Mouse (Mus musculus) forebrain, postnatal 0 days (tissue): ENCODE measurements at regions not wholly inside any gene's neighbourhood (a gene's known extent, or its start where the extent isn't known, plus 50 kb on each side); places are given as distances from the start of the nearest gene placed in this dataset.
A peak's percentile ranks its signal among the peaks of the same experiment; 100 is the strongest.
"Not testable (repeated sequence)": the region's sequence is repeated elsewhere in the genome, so short reads cannot be mapped to it uniquely, and the experiment has no call there.

Experiments
- ATAC-seq: fragments of 200-750 bp; cut with Nextera tagmentation; 2 replicates; pipeline ENCODE4 v1.8.0; 2017; ENCODE audit warnings: mild to moderate bottlenecking, moderate library complexity
- DNase-seq: peaks from one replicate; pipeline ENCODE4 v3.0.0-alpha.2; 2015
- H3K27ac ChIP-seq: fragments of 300-500 bp; sonication (generic); 2 replicates; pipeline ENCODE4 v1.5.1; 2014; ENCODE audit warnings: low read depth, mild to moderate bottlenecking, antibody characterized with exemption, low read length, moderate library complexity, mixed read lengths
- H3K27me3 ChIP-seq: fragments of 300-500 bp; sonication (generic); 2 replicates; pipeline ENCODE4 v1.6.1; 2014; ENCODE audit warnings: mild to moderate bottlenecking, low read length, mixed read lengths; ENCODE audit not compliant: insufficient read depth
- H3K36me3 ChIP-seq: fragments of 300-500 bp; sonication (generic); 2 replicates; pipeline ENCODE4 v1.6.1; 2014; ENCODE audit warnings: mild to moderate bottlenecking, moderate library complexity; ENCODE audit not compliant: insufficient read depth
- H3K4me1 ChIP-seq: fragments of 300-500 bp; sonication (generic); 2 replicates; pipeline ENCODE4 v1.6.1; 2014; ENCODE audit warnings: antibody characterized with exemption; ENCODE audit not compliant: insufficient read depth
- H3K4me2 ChIP-seq: fragments of 300-500 bp; sonication (generic); 2 replicates; pipeline ENCODE4 v1.6.1; 2014; ENCODE audit warnings: low read depth, mild to moderate bottlenecking, moderate library complexity
- H3K4me3 ChIP-seq: fragments of 300-500 bp; sonication (generic); 2 replicates; pipeline ENCODE4 v1.5.1; 2014; ENCODE audit warnings: low read depth, low read length, mixed read lengths
- H3K9ac ChIP-seq: fragments of 300-500 bp; sonication (generic); 2 replicates; pipeline ENCODE4 v1.6.1; 2014; ENCODE audit warnings: mild to moderate bottlenecking
- H3K9me3 ChIP-seq: fragments of 300-500 bp; sonication (generic); 2 replicates; pipeline ENCODE4 v1.6.1; 2016; ENCODE audit warnings: low read length
- CTCF ChIP-seq: sonication (generic); IDR thresholded peaks from 2 replicates; pipeline ENCODE4 v1.5.1; 2016; ENCODE audit warnings: antibody characterized with exemption, control low read depth, low read depth
- WGBS: fragments of 180-500 bp; shearing (Covaris S2); extraction: QIAGEN DNeasy Blood & Tissue Kit; methylation state at CpG from one replicate; pipeline ENCODE4 v1.1.7; 2014; 5-methylcytosine and 5-hydroxymethylcytosine counted together

DNA sequence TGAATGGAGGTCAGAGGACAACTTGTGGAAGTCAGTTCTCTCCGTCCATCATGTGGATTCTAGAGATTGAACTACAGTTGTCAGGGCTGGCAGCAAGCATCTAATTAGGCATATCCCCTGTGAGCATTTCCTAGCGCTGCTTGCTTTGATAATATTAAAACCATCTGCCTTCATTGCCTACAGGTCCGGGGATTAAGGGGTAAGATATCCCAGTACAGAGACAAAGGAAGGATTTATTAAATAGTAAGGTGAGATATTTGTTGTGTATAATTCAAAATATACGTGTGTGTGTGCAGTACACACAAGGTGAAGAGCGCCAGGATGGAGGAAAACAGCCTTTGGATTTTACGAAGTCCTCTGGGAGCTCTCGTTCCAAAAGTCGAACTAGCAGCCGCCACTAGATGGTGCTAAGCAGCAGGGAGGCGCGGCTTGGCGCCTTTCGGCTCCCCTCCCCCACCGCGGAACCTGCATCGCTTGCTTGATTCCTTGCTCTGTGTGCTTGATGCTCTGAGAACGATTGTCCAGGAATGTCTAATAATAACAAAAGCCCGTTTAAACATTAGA lies 88.4 kb upstream of the Rpl34 start:
- H3K9ac ChIP-seq: peak overlapping the region; percentile 52
- H3K4me2 ChIP-seq: peak overlapping the region; percentile 64
- peak; percentile 94 for ATAC-seq
- DNase-seq: peak; percentile 96
- TF ChIP-seq CTCF: peak; percentile 94
- no peaks in the 10 kb centered on the region for H3K36me3 ChIP-seq
- no peak overlapping the region for H3K27ac ChIP-seq
- 3% methylated on average over 18 of the region's 18 CpGs for WGBS
- H3K4me1 ChIP-seq: no peaks in the 10 kb centered on the region
- no peaks in the 10 kb centered on the region for H3K27me3 ChIP-seq
- H3K9me3 ChIP-seq: no peaks in the 10 kb centered on the region
- H3K4me3 ChIP-seq: peak overlapping the region; percentile 41

GRCm38 (mm10) chr3:130809696-130810665 lies 79.8 kb upstream of the Rpl34 start:
- no peaks in the 10 kb centered on the region for H3K27me3 ChIP-seq
- TF ChIP-seq CTCF: no peak
- H3K36me3 ChIP-seq: no peaks in the 10 kb centered on the region
- DNase-seq (no peak), ATAC-seq (no peak)
- no peak overlapping the region for H3K4me3 ChIP-seq
- WGBS: 78% methylated on average over 19 of the region's 19 CpGs
- H3K4me1 ChIP-seq: no peaks in the 10 kb centered on the region
- H3K27ac ChIP-seq: no peak overlapping the region
- no peak overlapping the region for H3K4me2 ChIP-seq
- H3K9ac ChIP-seq: no peak overlapping the region
- no peaks in the 10 kb centered on the region for H3K9me3 ChIP-seq

DNA sequence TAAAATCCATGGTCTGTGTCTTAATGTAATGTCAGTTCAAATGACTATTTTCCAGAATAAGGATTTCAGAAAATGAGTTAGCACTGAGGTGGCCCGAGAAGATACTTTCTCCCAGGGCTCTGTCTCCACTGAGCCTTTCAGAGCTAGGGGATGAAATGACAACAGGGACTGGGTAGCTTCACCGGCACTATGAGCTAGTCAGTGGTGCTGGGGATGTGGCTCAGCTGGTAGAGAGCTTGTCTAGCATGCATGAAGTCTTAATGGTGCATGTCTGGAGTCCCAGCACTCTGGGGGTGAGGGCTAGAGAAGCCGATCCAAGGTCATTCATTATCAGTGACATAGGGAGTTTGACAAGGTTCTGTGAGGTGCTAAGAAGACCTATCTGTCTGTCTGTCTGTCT lies 75.1 kb upstream of the Rpl34 start:
- DNase-seq (no peak), ATAC-seq (no peak)
- no peak overlapping the region for H3K27ac ChIP-seq
- H3K27me3 ChIP-seq: no peaks in the 10 kb centered on the region
- no peak overlapping the region for H3K4me2 ChIP-seq
- H3K9me3 ChIP-seq: no peaks in the 10 kb centered on the region
- no peak for TF ChIP-seq CTCF
- WGBS: 95% methylated on average over 3 of the region's 3 CpGs
- H3K4me3 ChIP-seq: no peak overlapping the region
- no peaks in the 10 kb centered on the region for H3K36me3 ChIP-seq
- no peaks in the 10 kb centered on the region for H3K4me1 ChIP-seq
- no peak overlapping the region for H3K9ac ChIP-seq

- no peak for TF ChIP-seq CTCF
- DNase-seq: no peak
- Histone ChIP-seq H3K27ac (no peak overlapping the region), H3K9me3 (no peaks in the 10 kb centered on the region), H3K4me3 (no peak overlapping the region), H3K4me1 (no peaks in the 10 kb centered on the region), H3K36me3 (no peaks in the 10 kb centered on the region), H3K9ac (no peak overlapping the region), H3K4me2 (no peak overlapping the region), H3K27me3 (no peaks in the 10 kb centered on the region)
- WGBS: 81% methylated on average over 6 of the region's 6 CpGs
- no peak for ATAC-seq
These were observed 74.1 kb upstream of the Rpl34 start for GRCm38 (mm10) chr3:130804327-130804662.

DNA sequence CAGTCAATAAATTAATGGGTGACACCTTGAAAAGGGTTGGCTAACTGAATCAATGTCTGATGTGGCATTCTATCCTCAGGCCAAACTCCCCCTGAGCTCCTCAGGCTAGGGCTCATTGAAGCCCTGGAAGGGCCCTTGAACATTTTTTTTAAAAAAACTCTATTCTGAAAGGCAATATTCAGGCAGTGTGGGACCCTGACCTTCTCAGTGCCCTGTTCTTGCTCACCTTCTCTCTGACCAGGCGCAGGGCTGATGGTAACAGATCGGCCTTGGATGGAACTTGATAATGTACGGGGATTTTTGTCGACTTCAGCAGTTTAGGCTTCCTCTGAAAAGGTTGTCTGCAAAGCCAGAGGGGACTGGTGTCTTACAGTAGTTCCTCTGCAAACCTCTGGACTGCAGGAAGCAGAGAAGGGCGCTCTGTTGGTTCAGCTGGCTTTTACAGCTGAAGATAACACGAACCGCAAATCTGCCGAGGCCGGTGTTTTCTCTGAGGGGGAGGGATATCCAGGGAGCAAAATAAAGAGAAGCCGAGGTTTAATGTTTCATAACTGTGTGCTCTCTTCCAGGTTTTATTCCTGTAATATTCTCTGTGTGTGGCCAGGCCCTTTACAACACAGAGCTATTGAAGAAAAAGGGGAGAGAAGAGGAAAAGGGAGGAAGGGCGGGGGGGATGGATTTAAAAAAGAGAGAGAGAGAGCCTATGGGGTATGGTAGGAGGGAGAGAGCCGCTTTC lies 73.6 kb upstream of the Rpl34 start:
- no peaks in the 10 kb centered on the region for H3K36me3 ChIP-seq
- DNase-seq (no peak), ATAC-seq (no peak)
- H3K4me3 ChIP-seq: no peak overlapping the region
- H3K9me3 ChIP-seq: no peaks in the 10 kb centered on the region
- H3K4me1 ChIP-seq: no peaks in the 10 kb centered on the region
- WGBS: 69% methylated on average over 12 of the region's 12 CpGs
- H3K4me2 ChIP-seq: no peak overlapping the region
- no peak overlapping the region for H3K9ac ChIP-seq
- H3K27ac ChIP-seq: no peak overlapping the region
- H3K27me3 ChIP-seq: no peaks in the 10 kb centered on the region
- TF ChIP-seq CTCF: no peak

DNA sequence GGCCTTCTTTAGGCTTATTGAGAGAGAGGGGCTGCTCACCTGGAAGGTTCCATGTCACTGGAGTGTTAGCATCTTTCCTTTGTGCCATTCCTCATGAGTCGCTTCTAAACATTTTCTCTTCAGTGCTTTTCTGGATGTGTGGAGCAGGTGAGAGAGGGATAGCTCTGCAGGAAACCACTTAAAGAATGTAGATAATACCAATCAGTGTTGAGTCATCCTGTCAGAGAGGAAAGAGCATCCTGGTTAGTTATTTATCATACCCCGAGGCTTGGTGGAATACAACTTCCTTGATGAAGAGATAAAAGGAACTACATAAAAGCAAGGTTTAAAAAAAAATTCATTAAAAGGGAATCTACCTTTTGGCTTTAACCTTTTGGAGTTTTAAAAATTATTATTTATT lies 69.8 kb upstream of the Rpl34 start:
- H3K4me1 ChIP-seq: no peaks in the 10 kb centered on the region
- 75% methylated on average over 2 of the region's 2 CpGs for WGBS
- H3K4me3 ChIP-seq: no peak overlapping the region
- no peak for DNase-seq
- no peak overlapping the region for H3K9ac ChIP-seq
- no peak for ATAC-seq
- no peak overlapping the region for H3K27ac ChIP-seq
- no peaks in the 10 kb centered on the region for H3K36me3 ChIP-seq
- no peaks in the 10 kb centered on the region for H3K27me3 ChIP-seq
- no peak overlapping the region for H3K4me2 ChIP-seq
- no peaks in the 10 kb centered on the region for H3K9me3 ChIP-seq
- TF ChIP-seq CTCF: no peak

GRCm38 (mm10) chr3:130797956-130798355 lies 67.8 kb upstream of the Rpl34 start:
- ATAC-seq: not testable (repeated sequence)

More at GRCm38 (mm10) chr3:130797956-130798355, 67.8 kb upstream of the Rpl34 start:
- H3K36me3 ChIP-seq, H3K9me3 ChIP-seq, H3K4me1 ChIP-seq, H3K27ac ChIP-seq, H3K27me3 ChIP-seq, H3K4me2 ChIP-seq, H3K9ac ChIP-seq, H3K4me3 ChIP-seq, DNase-seq: not testable (repeated sequence)
- 95% methylated on average over 1 of the region's 1 CpGs for WGBS
